In genomic region chr19:6243226-6243625, GRCm38 (mm10) we compare ENCODE assay signal across 16 mouse cellular contexts. TPM values are rescaled to one million over a fixed set of nuclear protein-coding genes. Genes with fewer than 3 reads are reported as not detected.
DNase-seq lines count a peak whose midpoint lies in the region; ATAC-seq lines count a peak whose summit lies in the region.
"Had no signal": no experiment of that assay in that cellular context is flagged by ENCODE, and none has a peak within 500 bp of the region (broad histone marks: within the 10 kb centered on the region; RNA-seq: fewer than 3 reads in every experiment).

No protein-coding gene starts in this region.

- H3K27ac ChIP-seq in midbrain, embryonic 11.5 days (ENCODE audit: low read depth, low read length), result no peak overlapping the region
- H3K27ac ChIP-seq in midbrain, embryonic 14.5 days (replicated peaks; ENCODE audit: low read depth, low read length), result no peak overlapping the region
- no peak overlapping the region for H3K27ac ChIP-seq in intestine, embryonic 16.5 days (ENCODE audit: low read length)
- no peak overlapping the region for H3K27ac ChIP-seq in neural tube, embryonic 15.5 days (replicated peaks)

- no peak overlapping the region for H3K4me2 ChIP-seq in midbrain, embryonic 11.5 days
- no peak overlapping the region for H3K4me2 ChIP-seq in midbrain, embryonic 14.5 days (ENCODE audit: low read length)
- no peak overlapping the region for H3K4me2 ChIP-seq in intestine, embryonic 16.5 days (ENCODE audit: low read depth, low read length)
- H3K4me2 ChIP-seq in neural tube, embryonic 15.5 days, result peak overlapping the region; percentile 86

- H3K36me3 ChIP-seq in midbrain, embryonic 11.5 days (ENCODE audit: control insufficient read depth, insufficient read depth, low read length), result peaks cover 11% of the 10 kb centered on the region
- H3K36me3 ChIP-seq in midbrain, embryonic 14.5 days (ENCODE audit: control insufficient read depth, insufficient read depth, low read length), result peaks cover 40% of the 10 kb centered on the region
- peaks cover 18% of the 10 kb centered on the region for H3K36me3 ChIP-seq in intestine, embryonic 16.5 days (ENCODE audit: control insufficient read depth, insufficient read depth, low read length)
- peaks cover 37% of the 10 kb centered on the region for H3K36me3 ChIP-seq in neural tube, embryonic 15.5 days

- DNase-seq in heart, adult 11 months, result peak; percentile 90
- DNase-seq in heart, postnatal 10 days, result no peak
- peak; percentile 45 for DNase-seq in midbrain, embryonic 11.5 days (ENCODE audit: low spot score, missing footprints)
- no peak for DNase-seq in midbrain, embryonic 14.5 days
- no peak for DNase-seq in left cerebral cortex, adult 8-10 months (ENCODE audit: low spot score in 2 of 2)
- DNase-seq in gastrocnemius, postnatal 4 days (ENCODE audit: low spot score in 2 of 2), result no peak
- DNase-seq: adrenal gland, postnatal 25 days; cerebellum, postnatal 36 days; gastrocnemius, adult 2 months; kidney, postnatal 14 days; lung, adult 2 months had no signal

- ATAC-seq in midbrain, embryonic 11.5 days (ENCODE audit: low FRiP score), result no peak
- no peak for ATAC-seq in midbrain, embryonic 14.5 days (ENCODE audit: low FRiP score, low TSS enrichment)
- ATAC-seq in intestine, embryonic 16.5 days, result no peak
- ATAC-seq in neural tube, embryonic 15.5 days (ENCODE audit: low FRiP score), result no peak

- H3K9me3 ChIP-seq in midbrain, embryonic 11.5 days (ENCODE audit: control insufficient read depth, low read length), result no peaks in the 10 kb centered on the region
- H3K9me3 ChIP-seq in midbrain, embryonic 14.5 days (ENCODE audit: control insufficient read depth, low read length), result no peaks in the 10 kb centered on the region
- no peaks in the 10 kb centered on the region for H3K9me3 ChIP-seq in intestine, embryonic 16.5 days (ENCODE audit: control insufficient read depth, low read length)
- no peaks in the 10 kb centered on the region for H3K9me3 ChIP-seq in neural tube, embryonic 15.5 days (replicated peaks)
- H3K9me3 ChIP-seq: G1E; heart, embryonic 10.5 days had no signal

- intact Hi-C loops in heart, postnatal 10 days (cut with DNase I), result no loop called here

- peaks cover 8% of the 10 kb centered on the region for H3K4me1 ChIP-seq in midbrain, embryonic 11.5 days (ENCODE audit: control insufficient read depth, insufficient read depth, low read length)
- peaks cover 11% of the 10 kb centered on the region for H3K4me1 ChIP-seq in midbrain, embryonic 14.5 days (ENCODE audit: control insufficient read depth, insufficient read depth, low read length)
- peaks cover 20% of the 10 kb centered on the region for H3K4me1 ChIP-seq in intestine, embryonic 16.5 days (ENCODE audit: control insufficient read depth, insufficient read depth, low read length)
- H3K4me1 ChIP-seq in neural tube, embryonic 15.5 days, result peaks cover 20% of the 10 kb centered on the region

- no peak overlapping the region for H3K9ac ChIP-seq in midbrain, embryonic 11.5 days (ENCODE audit: low read length)
- H3K9ac ChIP-seq in midbrain, embryonic 14.5 days (replicated peaks; ENCODE audit: low read length), result no peak overlapping the region
- peak overlapping the region; percentile 33; the same call in 1 of the 2 replicates for H3K9ac ChIP-seq in intestine, embryonic 16.5 days (ENCODE audit: low read depth, low read length)
- H3K9ac ChIP-seq in neural tube, embryonic 15.5 days (replicated peaks), result no peak overlapping the region

- H3K4me3 ChIP-seq in midbrain, embryonic 11.5 days (ENCODE audit: low read depth, low read length), result no peak overlapping the region
- no peak overlapping the region for H3K4me3 ChIP-seq in midbrain, embryonic 14.5 days (replicated peaks; ENCODE audit: low read depth, low read length)
- H3K4me3 ChIP-seq in intestine, embryonic 16.5 days (ENCODE audit: low read length), result no peak overlapping the region
- H3K4me3 ChIP-seq in neural tube, embryonic 15.5 days (replicated peaks), result 0 out of 2 replicates have a peak overlapping the region, but pooled peaks have one; percentile 77

- 88% methylated on average over 5 of the region's 5 CpGs for WGBS in midbrain, embryonic 11.5 days
- 80% methylated on average over 5 of the region's 5 CpGs for WGBS in midbrain, embryonic 14.5 days
- WGBS in intestine, embryonic 16.5 days, result 78% methylated on average over 5 of the region's 5 CpGs
- 86% methylated on average over 5 of the region's 5 CpGs for WGBS in neural tube, embryonic 15.5 days

- no peaks in the 10 kb centered on the region for H3K27me3 ChIP-seq in midbrain, embryonic 11.5 days (ENCODE audit: control insufficient read depth, insufficient read depth, low read length)
- H3K27me3 ChIP-seq in midbrain, embryonic 14.5 days (ENCODE audit: control insufficient read depth, insufficient read depth, low read length), result no peaks in the 10 kb centered on the region
- no peaks in the 10 kb centered on the region for H3K27me3 ChIP-seq in intestine, embryonic 16.5 days (replicated peaks; ENCODE audit: control insufficient read depth, insufficient read depth, low read length)
- H3K27me3 ChIP-seq in neural tube, embryonic 15.5 days (replicated peaks), result no peaks in the 10 kb centered on the region

RNA-seq across cellular contexts. Expression of gene Atg2a, which starts 1.8 kb away (rescaled TPM):
- 10 to 100 TPM; 17.7 to 19.0 TPM for total RNA-seq in heart, postnatal 10 days (2021)
- 7.1 and 8.1 TPM in 2 replicates for polyA plus RNA-seq in midbrain, embryonic 11.5 days (2014; fragmentation: Nextera tagmentation; extraction: Ambion mirVana)
- 13.7 and 15.4 TPM in 2 replicates for polyA plus RNA-seq in midbrain, embryonic 14.5 days (2014; fragmentation: Nextera tagmentation; extraction: Ambion mirVana)
- polyA plus RNA-seq in intestine, embryonic 16.5 days (2015; fragmentation: Nextera tagmentation; extraction: Ambion mirVana), result 7.4 and 8.4 TPM in 2 replicates
- 12.5 and 12.9 TPM in 2 replicates for polyA plus RNA-seq in neural tube, embryonic 15.5 days (2015; fragmentation: Nextera tagmentation; extraction: Ambion mirVana)
- total RNA-seq in left cerebral cortex, adult 8-10 months (2022), result 10 to 100 TPM; 31.8 to 35.7 (median 35.4) TPM
- total RNA-seq in gastrocnemius, postnatal 4 days (2021), result 10 to 100 TPM; 15.5 to 16.7 TPM

RNA-seq across cellular contexts. Expression of gene Ppp2r5b, which starts 7.6 kb away (rescaled TPM):
- total RNA-seq in heart, postnatal 10 days (2021), result 10 to 100 TPM; 30.7 to 31.7 TPM
- polyA plus RNA-seq in midbrain, embryonic 11.5 days (2014; fragmentation: Nextera tagmentation; extraction: Ambion mirVana), result 39.1 and 41.0 TPM in 2 replicates
- polyA plus RNA-seq in midbrain, embryonic 14.5 days (2014; fragmentation: Nextera tagmentation; extraction: Ambion mirVana), result 117 and 142 TPM in 2 replicates
- polyA plus RNA-seq in intestine, embryonic 16.5 days (2015; fragmentation: Nextera tagmentation; extraction: Ambion mirVana), result 21.0 and 23.5 TPM in 2 replicates
- 127 and 156 TPM in 2 replicates for polyA plus RNA-seq in neural tube, embryonic 15.5 days (2015; fragmentation: Nextera tagmentation; extraction: Ambion mirVana)
- total RNA-seq in left cerebral cortex, adult 8-10 months (2022), result 100 to 1,000 TPM; 148 to 158 (median 153) TPM
- 10 to 100 TPM; 26.2 to 26.4 TPM for total RNA-seq in gastrocnemius, postnatal 4 days (2021)

RNA-seq across cellular contexts. Expression of gene Gpha2, which starts 17.0 kb away (rescaled TPM):
- not detected for total RNA-seq in heart, postnatal 10 days (2021)
- polyA plus RNA-seq in midbrain, embryonic 11.5 days (2014; fragmentation: Nextera tagmentation; extraction: Ambion mirVana), result 0.39 and 0.40 TPM in 2 replicates
- not detected in 2 replicates for polyA plus RNA-seq in midbrain, embryonic 14.5 days (2014; fragmentation: Nextera tagmentation; extraction: Ambion mirVana)
- polyA plus RNA-seq in intestine, embryonic 16.5 days (2015; fragmentation: Nextera tagmentation; extraction: Ambion mirVana), result 0.23 and 0.65 TPM in 2 replicates
- 0.75 TPM in 1 of 2 replicates, not detected in the other for polyA plus RNA-seq in neural tube, embryonic 15.5 days (2015; fragmentation: Nextera tagmentation; extraction: Ambion mirVana)
- not detected for total RNA-seq in left cerebral cortex, adult 8-10 months (2022)
- total RNA-seq in gastrocnemius, postnatal 4 days (2021), result not detected
- total RNA-seq: G1E; gastrocnemius, adult 2 months; left cerebral cortex, adult 18-20 months had no signal
- polyA plus RNA-seq: G1E had no signal

RNA-seq across cellular contexts. Expression of gene Ehd1, which starts 33.3 kb away (rescaled TPM):
- 100 to 1,000 TPM; 129 to 181 TPM for total RNA-seq in heart, postnatal 10 days (2021)
- 64.1 and 68.2 TPM in 2 replicates for polyA plus RNA-seq in midbrain, embryonic 11.5 days (2014; fragmentation: Nextera tagmentation; extraction: Ambion mirVana)
- polyA plus RNA-seq in midbrain, embryonic 14.5 days (2014; fragmentation: Nextera tagmentation; extraction: Ambion mirVana), result 75.0 and 80.1 TPM in 2 replicates
- 135 and 158 TPM in 2 replicates for polyA plus RNA-seq in intestine, embryonic 16.5 days (2015; fragmentation: Nextera tagmentation; extraction: Ambion mirVana)
- polyA plus RNA-seq in neural tube, embryonic 15.5 days (2015; fragmentation: Nextera tagmentation; extraction: Ambion mirVana), result 80.6 and 87.7 TPM in 2 replicates
- total RNA-seq in left cerebral cortex, adult 8-10 months (2022), result 10 to 100 TPM; 31.0 to 36.8 (median 35.8) TPM
- total RNA-seq in gastrocnemius, postnatal 4 days (2021), result 10 to 100 TPM; 91.3 to 93.9 TPM

RNA-seq across cellular contexts. Expression of gene Majin, which starts 59.0 kb away (rescaled TPM):
- not detected for total RNA-seq in heart, postnatal 10 days (2021)
- not detected in 2 replicates for polyA plus RNA-seq in midbrain, embryonic 11.5 days (2014; fragmentation: Nextera tagmentation; extraction: Ambion mirVana)
- not detected in 2 replicates for polyA plus RNA-seq in midbrain, embryonic 14.5 days (2014; fragmentation: Nextera tagmentation; extraction: Ambion mirVana)
- polyA plus RNA-seq in intestine, embryonic 16.5 days (2015; fragmentation: Nextera tagmentation; extraction: Ambion mirVana), result not detected in 2 replicates
- not detected in 2 replicates for polyA plus RNA-seq in neural tube, embryonic 15.5 days (2015; fragmentation: Nextera tagmentation; extraction: Ambion mirVana)
- total RNA-seq in left cerebral cortex, adult 8-10 months (2022), result under 1 TPM in 2 of 4 experiments, not detected in 2; 0.51 to 0.73 TPM
- not detected for total RNA-seq in gastrocnemius, postnatal 4 days (2021)
- total RNA-seq: gastrocnemius, adult 2 months had no signal
- polyA plus RNA-seq: G1E; heart, embryonic 10.5 days had no signal

Comparison
In these comparisons a context has a peak if more than half of its experiments do, and no peak if none do; other contexts are left out.
1. DNase-seq: peak in heart, adult 11 months (single experiment) and midbrain, embryonic 11.5 days (single experiment); none in heart, postnatal 10 days (0 of 2), midbrain, embryonic 14.5 days (single experiment), left cerebral cortex, adult 8-10 months (0 of 2) and gastrocnemius, postnatal 4 days (0 of 2).